Mouse (Mus musculus) heart, postnatal 0 days (tissue): ENCODE measurements around the gene Oxa1l. TPM values are rescaled to one million over a fixed set of nuclear protein-coding genes. Genes with fewer than 3 reads are reported as not detected.

Experiments
- ATAC-seq: fragments of 200-750 bp; cut with Nextera tagmentation; 2 replicates; pipeline ENCODE4 v1.8.0; 2017; ENCODE audit warnings: low read depth, moderate number of reproducible peaks, moderate library complexity; ENCODE audit not compliant: insufficient read depth
- DNase-seq: peaks from one replicate; pipeline ENCODE4 v3.0.0-alpha.2; 2016; ENCODE audit warnings: low spot score
- H3K27ac ChIP-seq: fragments of 300-500 bp; sonication (generic); 2 replicates; pipeline ENCODE4 v1.5.1; 2014; ENCODE audit warnings: low read depth, mild to moderate bottlenecking
- H3K27me3 ChIP-seq: fragments of 300-500 bp; sonication (generic); 2 replicates; pipeline ENCODE4 v1.6.1; 2014; ENCODE audit warnings: low read length, mixed read lengths; ENCODE audit not compliant: control insufficient read depth, insufficient read depth
- H3K36me3 ChIP-seq: fragments of 300-500 bp; sonication (generic); replicated peaks from 2 replicates; pipeline ENCODE4 v1.6.1; 2014; ENCODE audit warnings: low read length, mixed read lengths; ENCODE audit not compliant: control insufficient read depth, insufficient read depth
- H3K4me1 ChIP-seq: fragments of 300-500 bp; sonication (generic); 2 replicates; pipeline ENCODE4 v1.6.1; 2014; ENCODE audit warnings: antibody characterized with exemption; ENCODE audit not compliant: control insufficient read depth, insufficient read depth
- H3K4me2 ChIP-seq: fragments of 300-500 bp; sonication (generic); 2 replicates; pipeline ENCODE4 v1.6.1; 2014; ENCODE audit warnings: low read depth, mild to moderate bottlenecking, low read length, moderate library complexity
- H3K4me3 ChIP-seq: fragments of 300-500 bp; sonication (generic); 2 replicates; pipeline ENCODE4 v1.5.1; 2014; ENCODE audit warnings: low read depth, low read length
- H3K9ac ChIP-seq: fragments of 300-500 bp; sonication (generic); replicated peaks from 2 replicates; pipeline ENCODE4 v1.6.1; 2014; ENCODE audit warnings: low read depth, low read length, mixed read lengths
- H3K9me3 ChIP-seq: fragments of 300-500 bp; sonication (generic); replicated peaks from 2 replicates; pipeline ENCODE4 v1.6.1; 2016; ENCODE audit warnings: low read length; ENCODE audit not compliant: control insufficient read depth
- CTCF ChIP-seq: IDR thresholded peaks from 2 replicates; pipeline ENCODE4 v1.5.1; 2016; ENCODE audit warnings: antibody characterized with exemption, control low read depth, low read depth
- EP300 ChIP-seq: IDR thresholded peaks from 2 replicates; pipeline ENCODE4 v1.6.1; 2016; ENCODE audit warnings: antibody characterized with exemption, low read depth
- WGBS: fragments of 180-500 bp; shearing (Covaris S2); extraction: QIAGEN DNeasy Blood & Tissue Kit; methylation state at CpG from one replicate; pipeline ENCODE4 v1.1.7; 2014; 5-methylcytosine and 5-hydroxymethylcytosine counted together
- polyA plus RNA-seq: library from polyadenylated mRNA; unstranded; fragments of >200 nt; fragmentation: Nextera tagmentation; extraction: Ambion mirVana; gene quantifications from 2 replicates; pipeline ENCODE4 v1.2.1, GENCODE M21; 2015
- total RNA-seq: library from RNA; depleted of rRNA; stranded (reverse); fragments of >200 nt; gene quantifications from 2 replicates; pipeline ENCODE4 v1.2.3, GENCODE M21; 2014; ENCODE audit warnings: low replicate concordance

The Oxa1l gene
- total and polyA plus RNA-seq, 2 experiments from 2014 or later = 109 to 136 TPM

GRCm38 (mm10) chr14:54352314-54352713 is 8.3 kb upstream of the Oxa1l start:
- no peaks in the 10 kb centered on the region for H3K36me3 ChIP-seq
- TF ChIP-seq EP300 = no peak
- TF ChIP-seq CTCF = no peak
- H3K4me1 ChIP-seq = no peaks in the 10 kb centered on the region
- H3K27ac ChIP-seq = no peak overlapping the region
- H3K4me3 ChIP-seq = no peak overlapping the region
- ATAC-seq (peak; percentile 33; the same call in 1 of the 2 replicates), DNase-seq (no peak)
- no peaks in the 10 kb centered on the region for H3K9me3 ChIP-seq
- H3K4me2 ChIP-seq = no peak overlapping the region
- no peak overlapping the region for H3K9ac ChIP-seq
- H3K27me3 ChIP-seq = no peaks in the 10 kb centered on the region
- WGBS = 61% methylated on average over 8 of the region's 8 CpGs

DNA sequence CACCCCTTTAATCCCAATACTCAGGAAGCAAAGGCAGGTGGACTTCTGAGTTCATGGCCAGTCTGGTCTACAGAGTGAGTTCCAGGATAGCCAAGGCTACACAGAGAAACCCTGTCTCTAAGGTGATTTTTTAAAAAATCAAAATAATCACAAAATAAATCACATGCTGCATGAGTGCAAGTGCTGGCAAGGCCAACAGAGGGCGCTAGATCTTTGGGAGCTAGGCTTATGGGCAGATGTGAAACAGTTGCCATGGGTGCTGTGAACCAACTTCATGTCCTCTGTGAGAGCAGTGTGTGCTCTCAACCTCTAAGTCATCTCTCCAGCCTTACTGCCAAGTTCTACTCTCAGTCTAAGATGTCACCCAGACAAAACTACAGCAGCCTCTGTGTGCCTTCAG is 6.2 kb upstream of the Oxa1l start:
- no peaks in the 10 kb centered on the region for H3K27me3 ChIP-seq
- no peak overlapping the region for H3K4me2 ChIP-seq
- ATAC-seq = no peak
- H3K27ac ChIP-seq = no peak overlapping the region
- no peaks in the 10 kb centered on the region for H3K9me3 ChIP-seq
- no peak for DNase-seq
- no peaks in the 10 kb centered on the region for H3K36me3 ChIP-seq
- no peak overlapping the region for H3K9ac ChIP-seq
- 33% methylated on average over 1 of the region's 1 CpGs for WGBS
- TF ChIP-seq CTCF (0 out of 2 replicates have a peak, but pooled peaks have one; percentile 4), EP300 (no peak)
- no peaks in the 10 kb centered on the region for H3K4me1 ChIP-seq
- no peak overlapping the region for H3K4me3 ChIP-seq

DNA sequence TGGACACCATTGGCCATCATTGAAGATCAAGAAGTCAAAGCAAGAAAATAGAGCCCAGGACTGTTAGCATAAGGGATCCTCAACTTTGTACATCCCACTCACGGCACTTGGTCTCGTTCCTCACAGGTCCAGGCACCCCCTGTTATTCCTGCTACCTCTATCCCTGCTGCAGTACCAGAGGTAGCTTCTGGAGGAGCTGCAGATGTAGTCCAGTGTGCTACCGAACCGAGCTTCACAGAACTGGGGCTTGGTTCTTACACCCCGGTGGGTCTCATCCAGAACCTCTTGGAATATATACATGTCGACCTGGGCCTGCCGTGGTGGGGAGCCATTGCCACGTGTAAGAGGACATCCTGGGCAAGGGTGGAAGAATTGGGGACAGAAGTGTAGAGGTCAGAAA is 2.5 kb downstream of the Oxa1l start:
- no peak overlapping the region for H3K4me2 ChIP-seq
- H3K9me3 ChIP-seq = no peaks in the 10 kb centered on the region
- peaks cover 42% of the 10 kb centered on the region for H3K36me3 ChIP-seq
- DNase-seq (no peak), ATAC-seq (no peak)
- no peak overlapping the region for H3K9ac ChIP-seq
- no peaks in the 10 kb centered on the region for H3K27me3 ChIP-seq
- TF ChIP-seq EP300 = no peak
- TF ChIP-seq CTCF = no peak
- 91% methylated on average over 8 of the region's 8 CpGs for WGBS
- no peak overlapping the region for H3K27ac ChIP-seq
- H3K4me1 ChIP-seq = 0 out of 2 replicates have a peak, but pooled peaks cover 4% of the 10 kb centered on the region
- H3K4me3 ChIP-seq = no peak overlapping the region

GRCm38 (mm10) chr14:54365026-54365645 is 4.5 kb downstream of the Oxa1l start:
- ATAC-seq (no peak), DNase-seq (no peak)
- Histone ChIP-seq H3K9me3 (no peaks in the 10 kb centered on the region), H3K4me2 (no peak overlapping the region), H3K36me3 (peaks cover 62% of the 10 kb centered on the region), H3K4me3 (no peak overlapping the region), H3K27me3 (no peaks in the 10 kb centered on the region), H3K4me1 (0 out of 2 replicates have a peak, but pooled peaks cover 4% of the 10 kb centered on the region), H3K9ac (no peak overlapping the region), H3K27ac (no peak overlapping the region)
- 85% methylated on average over 5 of the region's 5 CpGs for WGBS
- TF ChIP-seq CTCF (no peak), EP300 (no peak)

DNA sequence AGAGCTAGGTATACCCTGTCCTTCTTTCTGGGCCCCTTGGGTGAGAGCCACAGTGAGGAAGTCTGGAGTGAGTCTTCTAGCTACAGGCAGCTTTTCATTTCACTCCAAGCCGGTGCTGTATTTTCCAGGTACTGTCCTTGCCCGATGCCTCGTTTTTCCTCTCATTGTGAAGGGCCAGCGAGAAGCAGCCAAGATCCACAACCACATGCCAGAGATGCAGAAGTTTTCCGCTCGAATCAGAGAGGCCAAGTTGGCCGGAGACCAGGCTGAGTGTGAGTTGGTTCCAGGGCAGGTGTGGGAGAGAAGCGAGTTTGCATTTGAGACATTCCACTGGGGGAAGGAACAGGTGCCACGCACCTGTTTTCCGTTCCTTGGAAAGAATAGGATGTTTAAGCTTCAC is 5.9 kb downstream of the Oxa1l start:
- H3K27me3 ChIP-seq = no peaks in the 10 kb centered on the region
- 0 out of 2 replicates have a peak, but pooled peaks cover 4% of the 10 kb centered on the region for H3K4me1 ChIP-seq
- no peak overlapping the region for H3K4me2 ChIP-seq
- DNase-seq = no peak
- no peak overlapping the region for H3K9ac ChIP-seq
- 85% methylated on average over 10 of the region's 10 CpGs for WGBS
- no peaks in the 10 kb centered on the region for H3K9me3 ChIP-seq
- ATAC-seq = no peak
- H3K4me3 ChIP-seq = no peak overlapping the region
- H3K27ac ChIP-seq = no peak overlapping the region
- no peak for TF ChIP-seq CTCF
- no peak for TF ChIP-seq EP300
- H3K36me3 ChIP-seq = peaks cover 72% of the 10 kb centered on the region
